Mouse (Mus musculus) CD4-positive naive resting alpha-beta T cell, adult 57 days (primary cell): Measurements from ENCODE around the gene Srl. TPM values are rescaled to one million over a fixed set of nuclear protein-coding genes. Genes with fewer than 3 reads are reported as not detected.

ENCODE experiments used
- total RNA-seq: library from RNA; stranded (reverse); gene quantifications from one replicate; pipeline ENCODE4 v1.2.4, GENCODE M21; 2023

Srl gene
- 0.83 TPM for total RNA-seq

GRCm38 (mm10) chr16:4541501-4542198 lies at the start of gene Srl:
Srl (minus strand) TSS chr16:4541816.

GRCm38 (mm10) chr16:4559715-4560144 lies 18.1 kb upstream of the Srl start, which contains the start of gene Tfap4:
Tfap4 (minus strand) TSS chr16:4559854.

Other genes starting within 250 kb of the Srl start
- gene Adcy9, start 121.3 kb downstream of the Srl start, total RNA-seq: 2.0 TPM
- gene Tfap4, start 18.0 kb upstream of the Srl start, total RNA-seq: 24.6 TPM
- gene Glis2, start 52.9 kb upstream of the Srl start, total RNA-seq: 0.62 TPM
- 40.4 TPM for gene Pam16, start 83.2 kb upstream of the Srl start, total RNA-seq
- gene Vasn, start 98.1 kb upstream of the Srl start, total RNA-seq: 0.47 TPM
- gene Dnaja3, start 98.2 kb upstream of the Srl start, total RNA-seq: 29.1 TPM
- 191 TPM for gene Coro7, start 138.0 kb upstream of the Srl start, total RNA-seq
- 3.2 TPM for gene Nmral1, start 177.5 kb upstream of the Srl start, total RNA-seq
- gene Hmox2, start 184.5 kb upstream of the Srl start, total RNA-seq: 40.3 TPM
- gene Cdip1, start 248.5 kb upstream of the Srl start, total RNA-seq: 47.1 TPM